Mouse (Mus musculus) hindlimb bud, embryonic 11.5 days (tissue): ENCODE data around the gene Esrp2.

Experiments used
- DNase-seq: peaks from one replicate; pipeline ENCODE4 v3.0.0-alpha.2; 2012; ENCODE audit warnings: low read depth, low spot score; ENCODE audit errors: extremely low spot score

The Esrp2 gene

GRCm38 (mm10) chr8:106149025-106149424 lies 12.3 kb upstream of the Esrp2 start:
- no peak for DNase-seq

DNA sequence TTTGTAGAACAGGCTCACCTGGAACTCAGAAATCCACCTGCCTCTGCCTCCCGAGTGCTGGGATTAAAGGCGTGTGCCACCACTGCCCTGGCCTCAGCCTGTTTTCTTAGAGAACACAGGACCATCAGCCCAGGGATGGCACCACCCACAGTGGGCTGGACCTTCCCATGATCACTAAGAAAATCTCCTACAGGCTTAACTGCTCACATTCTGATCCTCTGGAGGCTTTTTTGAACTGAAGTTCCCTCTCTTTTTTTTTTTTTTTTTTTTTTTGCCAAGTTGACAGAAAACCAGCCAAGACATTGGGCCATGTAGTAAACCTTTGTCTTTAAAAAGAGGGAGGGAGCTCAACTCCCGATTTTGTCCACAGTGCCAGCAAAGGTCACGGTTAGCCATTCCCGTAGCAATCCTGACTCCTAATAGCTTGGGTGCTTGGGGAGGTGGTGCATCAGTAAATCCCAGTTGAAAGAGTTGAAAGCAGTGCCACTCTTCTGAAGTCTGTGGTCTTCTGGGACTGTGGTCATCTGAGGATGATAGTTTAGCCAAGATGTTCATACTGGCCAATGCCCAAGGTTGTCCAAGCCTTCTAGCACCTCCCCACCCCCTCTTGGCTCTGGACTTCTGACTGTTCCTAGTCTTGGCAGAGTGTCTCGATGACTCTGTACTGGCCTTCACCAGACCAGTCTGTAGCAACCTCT lies 11.2 kb upstream of the Esrp2 start:
- DNase-seq, result no peak

DNA sequence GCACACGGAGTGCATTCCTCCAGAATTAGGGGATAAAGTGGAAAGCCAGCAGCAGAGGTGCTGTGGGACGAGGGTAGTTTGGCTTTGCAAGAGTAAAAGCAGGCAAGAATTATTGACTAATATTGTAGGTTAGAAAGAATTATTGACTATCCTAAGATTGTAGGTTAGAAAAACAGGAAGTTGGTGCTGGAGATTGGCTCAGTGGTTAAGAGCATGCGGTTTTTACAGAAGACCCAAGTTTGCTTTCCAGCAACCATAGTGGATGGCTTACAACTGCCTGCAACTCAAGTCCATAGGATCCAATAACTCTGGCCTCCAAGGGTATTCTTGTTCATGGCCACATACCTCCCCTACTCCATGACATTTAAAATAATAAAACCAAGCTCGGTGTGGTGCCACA lies 9.2 kb upstream of the Esrp2 start:
- DNase-seq, result no peak

DNA sequence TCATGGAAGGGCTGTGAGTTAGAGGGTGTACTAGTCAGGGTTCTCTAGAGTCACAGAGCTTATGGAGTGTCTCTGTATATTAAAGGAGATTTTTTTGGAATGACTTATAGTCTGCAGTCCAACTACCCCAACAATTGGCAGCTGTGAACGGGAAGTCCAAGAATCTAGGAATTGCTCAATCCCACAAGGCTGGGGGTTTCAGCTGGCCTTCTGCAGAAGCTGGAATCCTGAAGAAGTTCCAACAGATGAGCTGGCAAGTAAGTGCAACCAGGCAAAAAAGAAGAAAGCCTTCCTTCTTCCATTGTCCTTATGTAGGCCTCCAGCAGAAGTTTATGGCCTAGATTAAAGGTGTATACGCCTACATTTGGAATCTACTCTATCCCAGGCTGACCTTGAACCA lies 8.6 kb upstream of the Esrp2 start:
- DNase-seq, result no peak

- no peak for DNase-seq
Observed at GRCm38 (mm10) chr8:106140769-106141168, 4.0 kb upstream of the Esrp2 start.

DNA sequence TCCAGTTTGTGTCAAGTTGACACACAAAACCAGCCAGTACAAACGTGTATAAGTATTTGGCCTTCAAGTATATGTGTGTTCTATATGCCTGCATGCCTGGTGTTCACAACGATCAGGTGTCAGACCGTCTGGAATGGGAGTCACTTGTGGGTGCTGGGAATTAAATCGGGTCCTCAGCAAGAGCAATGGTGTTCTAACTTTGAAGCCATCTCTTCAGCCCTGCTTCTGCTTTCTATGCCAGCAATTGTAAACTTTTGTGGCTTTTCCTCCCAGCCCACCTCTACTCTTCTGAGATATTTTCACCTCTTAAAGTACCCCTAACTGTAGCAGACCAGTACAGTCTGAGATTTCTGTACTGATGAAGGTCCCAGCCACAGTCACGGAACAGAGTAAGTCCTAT lies 3.4 kb upstream of the Esrp2 start:
- no peak for DNase-seq

DNA sequence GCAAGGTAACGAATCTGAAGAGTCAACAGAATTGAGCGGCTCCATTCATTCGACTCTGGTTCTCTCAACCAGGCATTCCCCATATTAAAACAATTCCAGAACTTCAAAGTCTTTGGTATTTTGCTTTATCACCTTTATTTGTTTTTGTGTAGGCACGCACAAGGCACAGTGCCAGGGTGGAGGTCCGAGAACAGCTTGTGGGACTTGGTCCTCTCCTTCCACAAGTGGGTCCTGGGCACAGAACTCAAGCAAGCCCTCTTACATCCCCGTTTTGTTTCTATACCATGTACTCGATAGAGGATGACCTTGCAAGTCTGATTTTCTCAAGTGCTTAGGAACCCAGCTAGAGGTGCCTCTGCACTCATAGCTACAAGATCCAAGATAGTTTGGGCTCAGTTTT lies 1.8 kb upstream of the Esrp2 start:
- no peak for DNase-seq

GRCm38 (mm10) chr8:106137906-106138477 lies 1.2 kb upstream of the Esrp2 start:
- DNase-seq, result no peak

GRCm38 (mm10) chr8:106137218-106137905 lies 588 bp upstream of the Esrp2 start:
- DNase-seq, result no peak

GRCm38 (mm10) chr8:106135672-106136071 lies 1.1 kb downstream of the Esrp2 start:
- no peak for DNase-seq

DNA sequence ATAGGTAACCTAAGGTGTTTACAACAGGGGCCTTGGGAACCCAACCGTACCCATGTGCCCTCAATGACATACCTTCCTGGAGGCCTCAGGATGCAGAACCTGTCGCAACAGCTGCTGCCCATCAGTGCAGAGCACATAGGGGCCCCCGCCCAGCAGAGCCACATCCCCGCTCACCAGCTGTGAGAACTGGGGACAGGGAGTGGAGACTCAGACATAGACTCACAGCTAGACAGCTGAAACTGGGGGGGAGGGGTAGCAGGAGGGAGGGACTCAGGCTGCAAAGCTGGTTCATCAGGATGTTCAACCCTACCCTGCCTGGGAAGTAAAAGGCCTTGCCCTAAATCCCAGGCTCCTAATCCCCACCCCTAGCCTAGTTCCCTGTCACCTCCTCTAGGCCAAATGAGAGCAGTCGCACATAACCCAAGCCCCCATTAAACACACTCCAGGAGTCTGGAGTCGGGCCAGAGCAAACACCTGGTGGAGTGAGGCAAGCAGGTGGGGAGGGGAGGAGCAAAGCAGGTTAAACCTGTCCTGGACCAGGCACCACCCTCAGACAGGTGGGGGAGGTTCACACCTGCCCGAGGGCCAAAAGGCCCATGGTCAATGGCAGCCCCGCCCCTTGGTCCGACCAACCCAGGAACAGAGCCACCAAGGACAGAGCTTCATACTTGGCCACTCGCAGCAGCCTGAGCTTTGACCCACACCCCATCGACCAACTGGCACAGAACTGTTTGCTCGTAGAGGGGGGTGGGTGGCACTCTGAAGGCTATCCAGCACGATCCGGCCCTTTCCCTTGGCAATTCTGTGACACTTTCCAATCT lies 1.8 kb downstream of the Esrp2 start:
- no peak for DNase-seq

DNA sequence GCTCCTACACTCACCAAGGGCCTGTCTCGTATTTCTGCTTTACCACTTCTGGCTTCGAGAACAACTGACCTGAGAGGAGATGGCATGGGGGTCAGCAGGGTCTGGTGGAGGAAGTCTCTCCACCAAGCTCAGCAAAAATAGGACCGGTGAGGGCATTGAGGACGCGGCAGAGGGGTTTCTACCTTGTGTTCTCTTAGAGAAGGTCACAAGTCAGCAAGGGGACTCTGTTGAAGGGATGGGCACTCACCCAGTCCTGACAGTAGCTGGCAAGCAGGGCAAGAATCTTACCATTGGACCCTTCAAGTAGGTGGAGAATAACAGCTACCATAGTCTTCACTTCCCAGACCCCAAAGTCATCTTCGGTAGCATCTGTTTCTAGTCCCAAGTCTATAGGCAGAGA lies 2.8 kb downstream of the Esrp2 start:
- no peak for DNase-seq

DNA sequence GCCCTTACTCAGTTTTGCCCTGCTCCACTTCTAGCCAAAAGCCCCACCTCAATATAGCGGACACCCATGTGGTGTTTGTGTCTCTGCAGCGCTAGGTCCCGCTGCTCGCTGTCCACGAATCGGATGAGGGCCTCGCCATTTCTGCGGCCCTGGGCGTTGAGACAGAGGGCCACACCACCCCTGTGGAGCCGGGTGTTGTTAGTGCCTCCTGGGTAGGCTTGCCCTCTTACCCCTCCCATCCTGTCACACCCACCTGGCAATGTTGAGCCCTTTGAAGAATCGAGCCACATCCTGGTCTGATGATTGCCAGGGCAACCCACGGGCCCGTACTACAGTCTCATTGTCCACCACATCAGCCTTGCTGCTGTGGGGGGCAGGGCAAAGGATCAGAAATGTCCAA lies 3.2 kb downstream of the Esrp2 start:
- no peak for DNase-seq

GRCm38 (mm10) chr8:106132356-106132755 lies 4.4 kb downstream of the Esrp2 start:
- no peak for DNase-seq

DNA sequence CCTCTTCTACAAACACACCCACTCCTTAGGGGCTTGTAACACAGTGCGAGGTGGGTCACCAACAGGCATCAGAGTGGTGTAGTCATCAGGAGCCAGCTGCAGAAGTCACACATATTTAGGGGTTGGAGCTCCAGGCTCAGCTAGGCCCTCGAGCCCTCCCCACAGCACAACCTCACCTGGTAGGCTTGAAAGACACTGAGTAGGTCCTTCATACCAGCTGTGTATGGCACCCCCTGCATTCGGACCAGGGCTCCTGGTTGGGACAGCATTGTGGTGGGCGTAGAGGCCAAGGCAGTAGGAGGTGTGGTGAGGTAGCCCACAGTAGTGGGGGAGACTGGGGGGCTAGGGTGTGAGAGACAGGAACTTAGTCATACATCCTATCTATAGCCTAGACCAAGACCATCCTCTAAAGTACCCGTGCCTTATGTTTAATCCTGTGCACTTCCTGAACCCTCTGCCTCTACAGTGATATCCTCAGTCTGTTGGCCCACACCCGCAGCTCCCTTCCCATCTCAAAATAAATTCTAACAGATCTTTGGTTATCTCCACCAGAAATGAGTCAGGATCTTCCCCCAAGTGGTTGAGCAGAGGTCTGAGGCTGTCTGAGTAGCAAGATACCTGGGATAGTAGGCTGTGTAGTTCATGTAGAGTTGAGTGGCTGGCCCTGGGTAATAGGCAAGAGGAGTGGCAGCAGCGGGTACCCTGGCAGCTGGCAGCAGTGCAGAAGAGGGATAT lies 5.1 kb downstream of the Esrp2 start:
- no peak for DNase-seq

DNA sequence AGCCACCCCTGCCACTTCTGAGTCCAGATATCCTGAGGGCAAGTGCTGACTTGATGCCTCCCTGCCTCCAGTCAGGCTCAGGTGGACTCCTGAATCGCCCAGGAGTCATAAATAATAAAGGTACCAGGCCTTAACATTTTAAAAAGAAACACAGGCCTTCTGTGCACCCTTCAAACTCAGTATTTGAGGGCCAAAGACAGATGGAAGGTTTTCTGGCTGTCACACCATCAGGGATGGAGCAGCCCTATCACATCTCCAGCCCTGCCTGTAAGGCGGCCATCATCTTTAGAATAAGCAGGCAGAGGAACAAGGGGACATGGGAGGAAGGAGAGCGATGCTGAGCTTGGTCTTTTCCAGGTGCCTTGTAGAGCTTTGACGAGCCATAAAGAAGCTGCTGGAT lies 5.8 kb downstream of the Esrp2 start:
- DNase-seq, result no peak

GRCm38 (mm10) chr8:106130505-106130904 lies 6.3 kb downstream of the Esrp2 start:
- DNase-seq, result no peak

GRCm38 (mm10) chr8:106129997-106130396 lies 6.8 kb downstream of the Esrp2 start:
- no peak for DNase-seq

GRCm38 (mm10) chr8:106129232-106129930 lies 7.4 kb downstream of the Esrp2 start:
- DNase-seq, result no peak

DNA sequence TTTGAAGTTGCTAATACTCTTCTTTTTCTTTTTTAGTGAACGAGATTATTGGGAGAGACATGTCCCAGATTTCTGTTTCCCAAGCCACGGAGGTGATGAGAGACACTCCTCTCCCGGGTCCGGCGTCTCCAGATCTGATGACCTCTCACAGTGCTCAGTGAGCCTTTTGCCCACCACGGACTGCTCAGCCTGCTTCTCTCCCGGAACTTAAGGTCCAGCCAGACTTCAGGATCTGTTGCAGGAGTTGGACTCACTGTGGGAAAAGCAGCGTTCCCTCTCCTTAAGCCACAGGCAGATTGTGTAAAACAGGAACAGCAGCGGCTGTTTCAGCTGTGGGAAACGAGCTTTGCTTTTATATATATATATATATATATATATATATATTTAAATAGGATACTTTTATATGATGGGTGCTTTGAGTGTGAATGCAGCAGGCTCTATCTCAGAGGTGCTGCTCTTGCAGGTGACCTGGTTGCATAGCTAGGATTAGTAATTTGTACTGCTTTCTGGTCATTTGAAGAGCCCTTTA lies 8.8 kb downstream of the Esrp2 start:
- DNase-seq, result no peak
